Mouse (Mus musculus): ENCODE results near the gene 0610010F05Rik.

Gene 0610010F05Rik

GRCm38 (mm10) chr11:23557039-23557630 is 76.3 kb downstream of the 0610010F05Rik start:
- DNase-seq, result peak; percentile 15

GRCm38 (mm10) chr11:23537446-23537845 is 96.0 kb downstream of the 0610010F05Rik start:
- DNase-seq, result no peak

- DNase-seq, result no peak
These were observed 112.8 kb downstream of the 0610010F05Rik start, which contains the start of gene 1700093K21Rik for GRCm38 (mm10) chr11:23520473-23521205. Gene 1700093K21Rik, minus strand, starts transcription at chr11:23521155.

- DNase-seq, result no peak
These were observed 114.5 kb downstream of the 0610010F05Rik start for GRCm38 (mm10) chr11:23518981-23519380.

- DNase-seq, result no peak
These were observed 118.1 kb downstream of the 0610010F05Rik start for GRCm38 (mm10) chr11:23515315-23515714.
